Mouse (Mus musculus) megakaryocyte, embryonic 14.5 days (primary cell): ENCODE data around the gene 6030468B19Rik. TPM values are rescaled to one million over a fixed set of nuclear protein-coding genes. Genes with fewer than 3 reads are reported as not detected.

Experiments used
- H3K27me3 ChIP-seq: replicated peaks from 2 replicates; pipeline ENCODE3; 2012; ENCODE audit warnings: inconsistent platforms
- H3K36me3 ChIP-seq: replicated peaks from 2 replicates; pipeline ENCODE3; 2012; ENCODE audit warnings: low read length, inconsistent platforms, mixed read lengths
- H3K4me1 ChIP-seq: 2 replicates; pipeline ENCODE4 v1.6.1; 2012; ENCODE audit warnings: inconsistent platforms
- H3K4me3 ChIP-seq: replicated peaks from 2 replicates; pipeline ENCODE3; 2012; ENCODE audit warnings: moderate library complexity, mild to moderate bottlenecking, inconsistent platforms
- H3K9me3 ChIP-seq: 2 replicates; pipeline ENCODE4 v1.6.1; 2012; ENCODE audit warnings: inconsistent platforms
- FLI1 ChIP-seq: IDR thresholded peaks from 2 replicates; pipeline ENCODE4 v1.6.1; 2012; ENCODE audit warnings: low read length, inconsistent platforms, mixed read lengths
- GATA1 ChIP-seq: IDR thresholded peaks from 3 replicates; pipeline ENCODE4 v1.6.1; 2012; ENCODE audit warnings: mixed read lengths, low read length, inconsistent platforms, borderline replicate concordance
- polyA plus RNA-seq: library from polyadenylated mRNA; stranded (reverse); fragments of >175 nt; gene quantifications from 2 replicates; pipeline ENCODE4 v1.2.3, GENCODE M21; 2012; ENCODE audit warnings: low replicate concordance; ENCODE audit not compliant: insufficient read depth

The 6030468B19Rik gene
- polyA plus RNA-seq, 1 experiment, result 17.2 TPM

- Histone ChIP-seq H3K36me3 (peaks cover 31% of the 10 kb centered on the region), H3K9me3 (no peaks in the 10 kb centered on the region), H3K4me1 (peaks cover 49% of the 10 kb centered on the region), H3K4me3 (peak within 1 kb of the TSS; percentile 98), H3K27me3 (no peaks in the 10 kb centered on the region)
- peak; percentile 80; the same call in 1 of the 2 replicates for TF ChIP-seq FLI1
- TF ChIP-seq GATA1, result no peak
Observed at GRCm38 (mm10) chr11:117848985-117849671, 51.7 kb downstream of the 6030468B19Rik start, which contains the start of gene Birc5. TSS of gene Birc5 (plus strand) at chr11:117849251.

DNA sequence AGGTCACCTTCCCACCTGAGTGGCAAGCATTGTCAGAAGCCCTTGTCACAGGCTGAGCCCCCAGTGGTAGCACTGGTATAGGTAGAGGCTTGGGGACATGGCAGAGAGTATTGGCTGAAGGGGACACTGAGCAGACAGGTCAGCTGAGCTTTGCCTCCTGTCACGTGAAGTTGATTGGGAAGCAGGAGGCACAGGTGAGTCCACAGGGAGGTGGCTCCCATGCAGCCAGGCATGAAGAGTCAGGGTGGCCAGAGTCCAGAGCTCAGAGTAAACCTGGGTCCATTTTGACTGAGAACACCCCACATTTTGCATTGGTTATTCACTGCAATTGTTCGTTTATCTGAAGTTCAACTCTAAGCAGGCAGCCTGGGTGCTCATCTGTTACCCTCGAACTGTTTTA is 55.4 kb downstream of the 6030468B19Rik start:
- H3K9me3 ChIP-seq, result 0 out of 2 replicates have a peak, but pooled peaks cover 3% of the 10 kb centered on the region
- H3K27me3 ChIP-seq, result no peaks in the 10 kb centered on the region
- H3K36me3 ChIP-seq, result peaks cover 64% of the 10 kb centered on the region
- H3K4me1 ChIP-seq, result peaks cover 38% of the 10 kb centered on the region
- no peak for TF ChIP-seq FLI1
- no peak for TF ChIP-seq GATA1
- H3K4me3 ChIP-seq, result no peak overlapping the region

- TF ChIP-seq GATA1 (no peak), FLI1 (no peak)
- Histone ChIP-seq H3K4me1 (peaks cover 28% of the 10 kb centered on the region), H3K36me3 (peaks cover 71% of the 10 kb centered on the region)
Observed at GRCm38 (mm10) chr11:117854241-117854640, 56.8 kb downstream of the 6030468B19Rik start.

DNA sequence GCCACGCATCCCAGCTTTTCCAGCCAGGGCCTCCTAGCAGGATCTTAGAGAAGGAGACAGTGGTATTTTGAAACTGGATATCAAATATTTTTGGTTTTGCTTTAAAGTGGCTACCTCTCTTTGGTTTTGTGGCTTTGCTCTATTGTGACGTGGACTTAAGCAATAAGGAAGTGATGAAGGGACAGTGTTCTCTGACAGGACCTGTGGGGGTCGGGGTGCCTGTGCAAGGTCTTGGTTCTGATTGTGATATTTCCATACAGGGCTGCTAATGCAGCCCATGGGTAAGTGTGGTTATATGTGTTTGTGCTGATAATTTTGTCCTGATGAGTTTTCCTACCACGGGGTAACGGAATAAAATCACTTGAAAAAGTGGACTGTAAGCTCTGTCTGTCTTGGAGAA is 57.9 kb downstream of the 6030468B19Rik start:
- peaks cover 71% of the 10 kb centered on the region for H3K36me3 ChIP-seq
- 0 out of 2 replicates have a peak, but pooled peaks cover 3% of the 10 kb centered on the region for H3K9me3 ChIP-seq
- H3K27me3 ChIP-seq, result peaks cover 19% of the 10 kb centered on the region
- peaks cover 23% of the 10 kb centered on the region for H3K4me1 ChIP-seq
- H3K4me3 ChIP-seq, result no peak overlapping the region
- no peak for TF ChIP-seq FLI1
- no peak for TF ChIP-seq GATA1

More at GRCm38 (mm10) chr11:117854241-117854640, 56.8 kb downstream of the 6030468B19Rik start:
- peaks cover 8% of the 10 kb centered on the region for H3K27me3 ChIP-seq
- H3K9me3 ChIP-seq, result 0 out of 2 replicates have a peak, but pooled peaks cover 3% of the 10 kb centered on the region
- no peak overlapping the region for H3K4me3 ChIP-seq

- TF ChIP-seq FLI1 (no peak), GATA1 (no peak)
- Histone ChIP-seq H3K4me3 (no peak overlapping the region), H3K4me1 (peaks cover 24% of the 10 kb centered on the region), H3K9me3 (0 out of 2 replicates have a peak, but pooled peaks cover 3% of the 10 kb centered on the region), H3K36me3 (peaks cover 70% of the 10 kb centered on the region), H3K27me3 (peaks cover 26% of the 10 kb centered on the region)
Observed at GRCm38 (mm10) chr11:117855975-117856374, 58.5 kb downstream of the 6030468B19Rik start.

Other genes with a start within 250 kb of the 6030468B19Rik start
- 5.7 and 9.3 TPM in 2 replicates for gene Tnrc6c, start 143.4 kb upstream of the 6030468B19Rik start, polyA plus RNA-seq
- gene Tmc8, start 15.6 kb upstream of the 6030468B19Rik start, polyA plus RNA-seq, result 104 and 477 TPM in 2 replicates
- gene Tmc6, start 15.5 kb upstream of the 6030468B19Rik start, polyA plus RNA-seq, result 78.2 and 118 TPM in 2 replicates
- gene Gm20708, start 12.0 kb downstream of the 6030468B19Rik start, polyA plus RNA-seq, result not detected in 2 replicates
- gene Syngr2, start 12.0 kb downstream of the 6030468B19Rik start, polyA plus RNA-seq, result 89.2 and 120 TPM in 2 replicates
- 1.8 and 2.6 TPM in 2 replicates for gene Afmid, start 28.3 kb downstream of the 6030468B19Rik start, polyA plus RNA-seq
- 12.9 and 17.2 TPM in 2 replicates for gene Tk1, start 28.4 kb downstream of the 6030468B19Rik start, polyA plus RNA-seq
- 58.9 and 69.8 TPM in 2 replicates for gene Birc5, start 51.6 kb downstream of the 6030468B19Rik start, polyA plus RNA-seq
- 0.07 TPM in 1 of 2 replicates, not detected in the other for gene Tmem235, start 63.1 kb downstream of the 6030468B19Rik start, polyA plus RNA-seq
- 6.0 and 6.4 TPM in 2 replicates for gene Tha1, start 75.8 kb downstream of the 6030468B19Rik start, polyA plus RNA-seq
- 54.8 and 75.2 TPM in 2 replicates for gene Socs3, start 172.4 kb downstream of the 6030468B19Rik start, polyA plus RNA-seq
- 16.0 and 43.0 TPM in 2 replicates for gene Pgs1, start 188.6 kb downstream of the 6030468B19Rik start, polyA plus RNA-seq